Mouse (Mus musculus): ENCODE data around the gene Hlf. TPM values are rescaled to one million over a fixed set of nuclear protein-coding genes. Genes with fewer than 3 reads are reported as not detected.

Hlf gene
- polyA plus RNA-seq, 1 experiment from 2014 or later: 2.0 TPM

- ATAC-seq (ENCODE audit: low read depth): no peak
- Histone ChIP-seq H3K9ac (replicated peaks; ENCODE audit: low read depth, low read length) (no peak overlapping the region), H3K4me2 (ENCODE audit: low read depth, low read length) (peak overlapping the region; percentile 90), H3K36me3 (ENCODE audit: control insufficient read depth, insufficient read depth, low read length) (no peaks in the 10 kb centered on the region), H3K4me3 (ENCODE audit: low read depth, low read length) (peak overlapping the region; percentile 42; the same call in 1 of the 2 replicates), H3K27me3 (ENCODE audit: control insufficient read depth, insufficient read depth, low read length) (peaks cover 13% of the 10 kb centered on the region), H3K27ac (ENCODE audit: low read depth, low read length) (no peak overlapping the region), H3K4me1 (ENCODE audit: control insufficient read depth, insufficient read depth, low read length) (peaks cover 6% of the 10 kb centered on the region; the same call in 1 of the 2 replicates), H3K9me3 (ENCODE audit: control insufficient read depth, low read length) (no peaks in the 10 kb centered on the region)
- 13% methylated on average over 14 of the region's 14 CpGs for WGBS
Observed at GRCm38 (mm10) chr11:90391271-90392185, 833 bp upstream of the Hlf start.

GRCm38 (mm10) chr11:90389902-90390816 is 536 bp downstream of the Hlf start:
- no peaks in the 10 kb centered on the region for H3K36me3 ChIP-seq (ENCODE audit: control insufficient read depth, insufficient read depth, low read length)
- peak; percentile 56 for ATAC-seq (ENCODE audit: low read depth)
- H3K9me3 ChIP-seq (ENCODE audit: control insufficient read depth, low read length): no peaks in the 10 kb centered on the region
- peak overlapping the region; percentile 41; the same call in 1 of the 2 replicates for H3K9ac ChIP-seq (replicated peaks; ENCODE audit: low read depth, low read length)
- no peak overlapping the region for H3K27ac ChIP-seq (ENCODE audit: low read depth, low read length)
- under 1% methylated on average over 32 of the region's 41 CpGs for WGBS
- peak overlapping the region; percentile 42 for H3K4me3 ChIP-seq (ENCODE audit: low read depth, low read length)
- peaks cover 6% of the 10 kb centered on the region; the same call in 1 of the 2 replicates for H3K4me1 ChIP-seq (ENCODE audit: control insufficient read depth, insufficient read depth, low read length)
- H3K27me3 ChIP-seq (ENCODE audit: control insufficient read depth, insufficient read depth, low read length): peaks cover 13% of the 10 kb centered on the region
- peak overlapping the region; percentile 90 for H3K4me2 ChIP-seq (ENCODE audit: low read depth, low read length)

- WGBS: under 1% methylated on average over 36 of the region's 36 CpGs
- H3K27me3 ChIP-seq (ENCODE audit: control insufficient read depth, insufficient read depth, low read length): peaks cover 13% of the 10 kb centered on the region
- H3K27ac ChIP-seq (ENCODE audit: low read depth, low read length): no peak overlapping the region
- H3K4me1 ChIP-seq (ENCODE audit: control insufficient read depth, insufficient read depth, low read length): peaks cover 6% of the 10 kb centered on the region; the same call in 1 of the 2 replicates
- H3K36me3 ChIP-seq (ENCODE audit: control insufficient read depth, insufficient read depth, low read length): no peaks in the 10 kb centered on the region
- H3K4me2 ChIP-seq (ENCODE audit: low read depth, low read length): peak overlapping the region; percentile 90
- ATAC-seq (ENCODE audit: low read depth): peak; percentile 36
- H3K9me3 ChIP-seq (ENCODE audit: control insufficient read depth, low read length): no peaks in the 10 kb centered on the region
- H3K4me3 ChIP-seq (ENCODE audit: low read depth, low read length): peak overlapping the region; percentile 42
- no peak overlapping the region; the same call in 1 of the 2 replicates for H3K9ac ChIP-seq (replicated peaks; ENCODE audit: low read depth, low read length)
Observed at GRCm38 (mm10) chr11:90389174-90389901, 1.4 kb downstream of the Hlf start.

GRCm38 (mm10) chr11:90387501-90388440 is 2.9 kb downstream of the Hlf start:
- no peak overlapping the region for H3K27ac ChIP-seq (ENCODE audit: low read depth, low read length)
- ATAC-seq (ENCODE audit: low read depth): no peak
- no peak overlapping the region for H3K4me3 ChIP-seq (ENCODE audit: low read depth, low read length)
- 42% methylated on average over 32 of the region's 32 CpGs for WGBS
- H3K36me3 ChIP-seq (ENCODE audit: control insufficient read depth, insufficient read depth, low read length): no peaks in the 10 kb centered on the region
- H3K9ac ChIP-seq (replicated peaks; ENCODE audit: low read depth, low read length): no peak overlapping the region
- H3K4me2 ChIP-seq (ENCODE audit: low read depth, low read length): peak overlapping the region; percentile 90; the same call in 1 of the 2 replicates
- peaks cover 6% of the 10 kb centered on the region; the same call in 1 of the 2 replicates for H3K4me1 ChIP-seq (ENCODE audit: control insufficient read depth, insufficient read depth, low read length)
- no peaks in the 10 kb centered on the region for H3K9me3 ChIP-seq (ENCODE audit: control insufficient read depth, low read length)
- H3K27me3 ChIP-seq (ENCODE audit: control insufficient read depth, insufficient read depth, low read length): peaks cover 13% of the 10 kb centered on the region

GRCm38 (mm10) chr11:90382005-90382611 is 8.6 kb downstream of the Hlf start:
- Histone ChIP-seq H3K9me3 (ENCODE audit: control insufficient read depth, low read length) (no peaks in the 10 kb centered on the region), H3K9ac (replicated peaks; ENCODE audit: low read depth, low read length) (no peak overlapping the region), H3K27me3 (ENCODE audit: control insufficient read depth, insufficient read depth, low read length) (no peaks in the 10 kb centered on the region), H3K4me1 (ENCODE audit: control insufficient read depth, insufficient read depth, low read length) (peaks cover 10% of the 10 kb centered on the region; the same call in 1 of the 2 replicates), H3K36me3 (ENCODE audit: control insufficient read depth, insufficient read depth, low read length) (no peaks in the 10 kb centered on the region), H3K4me3 (ENCODE audit: low read depth, low read length) (no peak overlapping the region), H3K27ac (ENCODE audit: low read depth, low read length) (peak overlapping the region; percentile 66), H3K4me2 (ENCODE audit: low read depth, low read length) (no peak overlapping the region)
- ATAC-seq (ENCODE audit: low read depth): peak; percentile 88
- 14% methylated on average over 6 of the region's 6 CpGs for WGBS

- Histone ChIP-seq H3K9me3 (ENCODE audit: control insufficient read depth, low read length) (no peaks in the 10 kb centered on the region), H3K27me3 (ENCODE audit: control insufficient read depth, insufficient read depth, low read length) (no peaks in the 10 kb centered on the region), H3K4me1 (ENCODE audit: control insufficient read depth, insufficient read depth, low read length) (peaks cover 10% of the 10 kb centered on the region; the same call in 1 of the 2 replicates), H3K4me3 (ENCODE audit: low read depth, low read length) (no peak overlapping the region), H3K27ac (ENCODE audit: low read depth, low read length) (no peak overlapping the region; the same call in 1 of the 2 replicates), H3K9ac (replicated peaks; ENCODE audit: low read depth, low read length) (no peak overlapping the region), H3K36me3 (ENCODE audit: control insufficient read depth, insufficient read depth, low read length) (no peaks in the 10 kb centered on the region), H3K4me2 (ENCODE audit: low read depth, low read length) (no peak overlapping the region)
- 52% methylated on average over 5 of the region's 5 CpGs for WGBS
- no peak; the same call in 1 of the 2 replicates for ATAC-seq (ENCODE audit: low read depth)
Observed at GRCm38 (mm10) chr11:90381113-90381512, 9.6 kb downstream of the Hlf start.

GRCm38 (mm10) chr11:90380131-90380685 is 10.5 kb downstream of the Hlf start:
- H3K27ac ChIP-seq (ENCODE audit: low read depth, low read length): no peak overlapping the region
- ATAC-seq (ENCODE audit: low read depth): no peak
- no peak overlapping the region for H3K9ac ChIP-seq (replicated peaks; ENCODE audit: low read depth, low read length)
- H3K9me3 ChIP-seq (ENCODE audit: control insufficient read depth, low read length): no peaks in the 10 kb centered on the region
- H3K4me2 ChIP-seq (ENCODE audit: low read depth, low read length): no peak overlapping the region
- no peak overlapping the region for H3K4me3 ChIP-seq (ENCODE audit: low read depth, low read length)
- no peaks in the 10 kb centered on the region for H3K27me3 ChIP-seq (ENCODE audit: control insufficient read depth, insufficient read depth, low read length)
- 83% methylated on average over 10 of the region's 10 CpGs for WGBS
- H3K4me1 ChIP-seq (ENCODE audit: control insufficient read depth, insufficient read depth, low read length): peaks cover 10% of the 10 kb centered on the region; the same call in 1 of the 2 replicates
- no peaks in the 10 kb centered on the region for H3K36me3 ChIP-seq (ENCODE audit: control insufficient read depth, insufficient read depth, low read length)
